Comparison of ENCODE assay signal across 8 mouse cellular contexts in genomic region chr14:99298385-99299021, GRCm38 (mm10). TPM values are rescaled to one million over a fixed set of nuclear protein-coding genes. Genes with fewer than 3 reads are reported as not detected.
DNase-seq lines count a peak whose midpoint lies in the region; ATAC-seq and TF ChIP-seq lines count a peak whose summit lies in the region.

Gene Klf5 (plus strand): TSS chr14:99298691.

- H3K27ac ChIP-seq in embryonic fibroblast, embryonic 13.5 days (ENCODE audit: insufficient read depth, low read length) = peak within 1 kb of the TSS; percentile 43; the same call in 1 of the 2 replicates
- H3K27ac ChIP-seq in limb, embryonic 13.5 days = peak within 1 kb of the TSS; percentile 56; the same call in 1 of the 2 replicates
- H3K27ac ChIP-seq in midbrain, embryonic 16.5 days (ENCODE audit: low read length) = peak within 1 kb of the TSS; percentile 50
- no peak within 1 kb of the TSS for H3K27ac ChIP-seq in spleen, adult 2 months (ENCODE audit: insufficient read depth, low read length)

- peak within 1 kb of the TSS; percentile 84 for H3K4me3 ChIP-seq in C2C12 (ENCODE audit: insufficient read depth, poor library complexity, severe bottlenecking)
- H3K4me3 ChIP-seq in embryonic fibroblast, embryonic 13.5 days (ENCODE audit: insufficient read depth, low read length) = peak within 1 kb of the TSS; percentile 87
- peak within 1 kb of the TSS; percentile 63 for H3K4me3 ChIP-seq in limb, embryonic 13.5 days
- peak within 1 kb of the TSS; percentile 74 for H3K4me3 ChIP-seq in midbrain, embryonic 16.5 days (ENCODE audit: low read depth, low read length)
- peak within 1 kb of the TSS; percentile 45 for H3K4me3 ChIP-seq in spleen, adult 2 months (ENCODE audit: extremely low read depth, insufficient read depth, insufficient read length)

- peaks cover 3% of the 10 kb centered on the region for H3K4me1 ChIP-seq in embryonic fibroblast, embryonic 13.5 days (ENCODE audit: control insufficient read depth, insufficient read depth, low read length)
- H3K4me1 ChIP-seq in limb, embryonic 13.5 days = peaks cover 5% of the 10 kb centered on the region; the same call in 1 of the 2 replicates
- H3K4me1 ChIP-seq in midbrain, embryonic 16.5 days (ENCODE audit: control insufficient read depth, insufficient read depth, low read length) = peaks cover 6% of the 10 kb centered on the region
- peaks cover 9% of the 10 kb centered on the region for H3K4me1 ChIP-seq in spleen, adult 2 months (ENCODE audit: control insufficient read depth, insufficient read depth, insufficient read length)

- peak; percentile 98 for ATAC-seq in limb, embryonic 13.5 days (ENCODE audit: low FRiP score, low read depth)
- peak; percentile 99 for ATAC-seq in midbrain, embryonic 16.5 days

- WGBS in limb, embryonic 13.5 days = under 1% methylated on average over 38 of the region's 67 CpGs
- whole genome bisulfite sequencing in midbrain, embryonic 16.5 days = under 1% methylated on average over 56 of the region's 67 CpGs
- WGBS in spleen, adult 2 months = under 1% methylated on average over 60 of the region's 67 CpGs

- peak within 1 kb of the TSS; percentile 95 for H3K4me2 ChIP-seq in limb, embryonic 13.5 days (replicated peaks)
- peak within 1 kb of the TSS; percentile 92 for H3K4me2 ChIP-seq in midbrain, embryonic 16.5 days (ENCODE audit: low read length)

- H3K9ac ChIP-seq in limb, embryonic 13.5 days = peak within 1 kb of the TSS; percentile 74
- H3K9ac ChIP-seq in midbrain, embryonic 16.5 days (ENCODE audit: low read depth, low read length) = peak within 1 kb of the TSS; percentile 70

- H3K9me3 ChIP-seq in limb, embryonic 13.5 days = no peaks in the 10 kb centered on the region
- no peaks in the 10 kb centered on the region for H3K9me3 ChIP-seq in midbrain, embryonic 16.5 days (replicated peaks; ENCODE audit: control insufficient read depth, low read length, poor library complexity, severe bottlenecking)

- H3ac ChIP-seq in C2C12 (ENCODE audit: control insufficient read depth, insufficient read length, low read depth) = peak within 1 kb of the TSS; percentile 74

- peaks cover 50% of the 10 kb centered on the region for H3K79me2 ChIP-seq in C2C12 (ENCODE audit: control insufficient read depth, insufficient read depth)

- peak; percentile 94 for DNase-seq in brain, adult 2 months (ENCODE audit: low read depth, low spot score)
- DNase-seq in heart, adult 9 months (ENCODE audit: low spot score in 2 of 2) = peak; percentile 92 to 93
- peak; percentile 94 for DNase-seq in kidney, adult 9 months
- peak; percentile 15 to 54 for DNase-seq in spleen, adult 2 months (ENCODE audit: low read depth in 1 of 2, low spot score in 2 of 2)

- peaks cover 23% of the 10 kb centered on the region for H3K36me3 ChIP-seq in C2C12 (ENCODE audit: control insufficient read depth, insufficient read depth)
- H3K36me3 ChIP-seq in limb, embryonic 13.5 days = peaks cover 12% of the 10 kb centered on the region
- no peaks in the 10 kb centered on the region for H3K36me3 ChIP-seq in midbrain, embryonic 16.5 days (ENCODE audit: control insufficient read depth, insufficient read depth, low read length)
- H3K36me3 ChIP-seq in spleen, adult 2 months (ENCODE audit: control insufficient read depth, insufficient read depth, low read length) = no peaks in the 10 kb centered on the region

- TF ChIP-seq POLR2A in embryonic fibroblast, embryonic 13.5 days (IDR thresholded peaks at IDR 0.05; ENCODE audit: low read depth, low read length) = peak; percentile 72
- no peak for TF ChIP-seq POLR2A in spleen, adult 2 months (IDR thresholded peaks at IDR 0.05; ENCODE audit: low read depth, low read length)

- TF ChIP-seq CTCF in C2C12 (IDR thresholded peaks at IDR 0.05; ENCODE audit: control insufficient read depth, insufficient read depth, insufficient read length) = no peak
- no peak for TF ChIP-seq CTCF in embryonic fibroblast, embryonic 13.5 days (IDR thresholded peaks at IDR 0.05; ENCODE audit: borderline replicate concordance, insufficient read depth, low read length)
- no peak for TF ChIP-seq CTCF in spleen, adult 2 months (IDR thresholded peaks at IDR 0.05; ENCODE audit: extremely low read depth, insufficient read depth, insufficient read length, insufficient replicate concordance)

- no peaks in the 10 kb centered on the region for H3K27me3 ChIP-seq in C2C12 (ENCODE audit: control insufficient read depth, insufficient read depth, insufficient read length)
- H3K27me3 ChIP-seq in limb, embryonic 13.5 days = peaks cover 23% of the 10 kb centered on the region
- H3K27me3 ChIP-seq in midbrain, embryonic 16.5 days (ENCODE audit: control insufficient read depth, insufficient read depth, low read depth, low read length) = peaks cover 8% of the 10 kb centered on the region
- H3K27me3 ChIP-seq in spleen, adult 2 months (ENCODE audit: control insufficient read depth, insufficient read depth, low read length) = peaks cover 15% of the 10 kb centered on the region

- peaks cover 41% of the 10 kb centered on the region for H3K79me3 ChIP-seq in C2C12 (ENCODE audit: low read depth)

TF ChIP-seq in C2C12, 6 proteins besides CTCF, POLR2A, EP300 and RAD21:
- peak; percentile 75 for TF ChIP-seq MAX (IDR thresholded peaks at IDR 0.05)
- no peak for TF ChIP-seq MYOD1 (IDR thresholded peaks at IDR 0.05; ENCODE audit: control insufficient read depth, insufficient read length, low read depth)
TF ChIP-seq in C2C12: peak in this region for 1.

RNA-seq across cellular contexts. Expression of gene Klf5, which starts in this region (rescaled TPM):
- polyA plus RNA-seq in C2C12 (2012; fragmentation: generic; extraction: Trizol) = 26.7 TPM
- polyA plus RNA-seq in embryonic fibroblast, embryonic 13.5 days (2011; ENCODE audit: insufficient read length, low read depth, missing spikeins) = 7.0 and 9.1 TPM in 2 replicates
- 13.8 and 14.7 TPM in 2 replicates for polyA plus RNA-seq in limb, embryonic 13.5 days (2015; fragmentation: Nextera tagmentation; extraction: Ambion mirVana)
- 3.5 and 3.7 TPM in 2 replicates for polyA plus RNA-seq in midbrain, embryonic 16.5 days (2015; fragmentation: Nextera tagmentation; extraction: Ambion mirVana)
- 0.63 and 1.1 TPM in 2 replicates for polyA plus RNA-seq in spleen, adult 2 months (2012; rRNA removed)

Comparison
In these comparisons a context has a peak if more than half of its experiments do, and no peak if none do; other contexts are left out.
1. DNase-seq: peak in every context shown above with its lines; median percentile 94 in brain, adult 2 months; 94 in kidney, adult 9 months; 92 in heart, adult 9 months; 34 in spleen, adult 2 months.